Mouse (Mus musculus): ENCODE data around the gene Trip6.

The Trip6 gene

GRCm38 (mm10) chr5:137268131-137268910 lies 45.9 kb downstream of the Trip6 start:
- no peak for DNase-seq (ENCODE audit: low read depth, low spot score)

GRCm38 (mm10) chr5:137264787-137265186 lies 49.4 kb downstream of the Trip6 start:
- DNase-seq (ENCODE audit: low read depth, low spot score): no peak

GRCm38 (mm10) chr5:137263897-137264720 lies 50.1 kb downstream of the Trip6 start:
- DNase-seq (ENCODE audit: low read depth, low spot score): no peak
